Mouse (Mus musculus): ENCODE results near the gene Dab1. TPM values are rescaled to one million over a fixed set of nuclear protein-coding genes. Genes with fewer than 3 reads are reported as not detected.

Gene Dab1
- polyA plus RNA-seq, 2 experiments, result 0.19 to 0.34 TPM

GRCm38 (mm10) chr4:104218765-104219164 is 599.6 kb downstream of the Dab1 start:
- no peaks in the 10 kb centered on the region for H3K9me3 ChIP-seq (ENCODE audit: control insufficient read depth, low read length)
- no peak for DNase-seq (ENCODE audit: low read depth in 3 of 3, low spot score in 3 of 3)
- no peak for ATAC-seq (ENCODE audit: insufficient read depth)

DNA sequence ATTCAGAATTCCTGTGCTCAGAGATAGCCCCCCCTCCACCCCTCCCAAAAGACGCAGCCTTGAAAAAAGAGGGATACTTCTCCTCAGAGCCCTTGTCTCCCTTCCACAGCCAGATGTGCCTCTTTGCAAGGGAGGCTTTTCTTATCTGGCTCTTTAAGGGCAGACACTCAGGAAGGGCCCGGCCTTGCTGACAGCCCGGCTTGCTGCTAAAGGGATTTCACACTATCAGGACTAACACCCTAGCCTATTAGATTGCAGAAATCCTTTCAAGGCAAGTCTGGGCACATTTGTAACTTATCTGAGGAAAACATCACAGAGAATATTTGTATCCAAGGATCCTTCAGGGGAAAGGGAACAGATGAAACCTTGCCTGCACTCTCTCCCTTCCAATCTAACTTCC is 600.9 kb downstream of the Dab1 start:
- WGBS (ENCODE audit: insufficient replicate concordance), result 20% methylated on average over 3 of the region's 3 CpGs
- peaks cover 0 to 4% of the 10 kb centered on the region in 2 experiments; a peak in 2 of 4 replicates for H3K4me1 ChIP-seq (replicated peaks; ENCODE audit: control insufficient read depth in 2 of 2, insufficient read depth in 2 of 2, low read length in 1 of 2)
- no peak overlapping the region for H3K9ac ChIP-seq (replicated peaks)
- H3K27me3 ChIP-seq (ENCODE audit: control insufficient read depth, insufficient read depth, low read length), result no peaks in the 10 kb centered on the region
- TF ChIP-seq EP300 (IDR thresholded peaks at IDR 0.05; ENCODE audit: low read depth) (no peak), CTCF (IDR thresholded peaks at IDR 0.05; ENCODE audit: low read depth) (no peak)
- DNase-seq (ENCODE audit: low read depth in 3 of 3, low spot score in 3 of 3) (no peak), ATAC-seq (ENCODE audit: insufficient read depth) (no peak)
- no peaks in the 10 kb centered on the region for H3K9me3 ChIP-seq (ENCODE audit: control insufficient read depth, low read length)
- no peak overlapping the region for H3K27ac ChIP-seq
- H3K4me3 ChIP-seq (ENCODE audit: insufficient read depth in 1 of 2, low read depth in 2 of 2, low read length in 2 of 2), result no peak overlapping the region
- no peak overlapping the region for H3K4me2 ChIP-seq (ENCODE audit: low read depth)
- H3K36me3 ChIP-seq (replicated peaks; ENCODE audit: control insufficient read depth, insufficient read depth, low read depth), result no peaks in the 10 kb centered on the region

More at GRCm38 (mm10) chr4:104218765-104219164, 599.6 kb downstream of the Dab1 start:
- TF ChIP-seq CTCF (IDR thresholded peaks at IDR 0.05; ENCODE audit: low read depth), result no peak
- no peak for TF ChIP-seq EP300 (IDR thresholded peaks at IDR 0.05; ENCODE audit: low read depth)
- Histone ChIP-seq H3K4me1 (replicated peaks; ENCODE audit: control insufficient read depth in 2 of 2, insufficient read depth in 2 of 2, low read length in 1 of 2) (peaks cover 0 to 4% of the 10 kb centered on the region in 2 experiments; a peak in 2 of 4 replicates), H3K36me3 (replicated peaks; ENCODE audit: control insufficient read depth, insufficient read depth, low read depth) (no peaks in the 10 kb centered on the region), H3K4me2 (ENCODE audit: low read depth) (no peak overlapping the region), H3K27me3 (ENCODE audit: control insufficient read depth, insufficient read depth, low read length) (no peaks in the 10 kb centered on the region), H3K27ac (no peak overlapping the region), H3K4me3 (ENCODE audit: insufficient read depth in 1 of 2, low read depth in 2 of 2, low read length in 2 of 2) (no peak overlapping the region), H3K9ac (replicated peaks) (no peak overlapping the region)
- 34% methylated on average over 6 of the region's 6 CpGs for WGBS (ENCODE audit: insufficient replicate concordance)

- Histone ChIP-seq H3K27me3 (ENCODE audit: control insufficient read depth, insufficient read depth, low read length) (no peaks in the 10 kb centered on the region), H3K4me3 (ENCODE audit: insufficient read depth in 1 of 2, low read depth in 2 of 2, low read length in 2 of 2) (no peak overlapping the region), H3K36me3 (replicated peaks; ENCODE audit: control insufficient read depth, insufficient read depth, low read depth) (no peaks in the 10 kb centered on the region), H3K9me3 (ENCODE audit: control insufficient read depth, low read length) (no peaks in the 10 kb centered on the region), H3K4me2 (ENCODE audit: low read depth) (no peak overlapping the region), H3K9ac (replicated peaks) (no peak overlapping the region), H3K4me1 (replicated peaks; ENCODE audit: control insufficient read depth in 2 of 2, insufficient read depth in 2 of 2, low read length in 1 of 2) (no peaks in the 10 kb centered on the region), H3K27ac (no peak overlapping the region)
- no peak for ATAC-seq (ENCODE audit: insufficient read depth)
- no peak for DNase-seq (ENCODE audit: low read depth in 3 of 3, low spot score in 3 of 3)
- 52% methylated on average over 3 of the region's 3 CpGs for WGBS (ENCODE audit: insufficient replicate concordance)
- no peak for TF ChIP-seq CTCF (IDR thresholded peaks at IDR 0.05; ENCODE audit: low read depth)
- no peak for TF ChIP-seq EP300 (IDR thresholded peaks at IDR 0.05; ENCODE audit: low read depth)
Measured at GRCm38 (mm10) chr4:104229296-104229695, 610.1 kb downstream of the Dab1 start.

DNA sequence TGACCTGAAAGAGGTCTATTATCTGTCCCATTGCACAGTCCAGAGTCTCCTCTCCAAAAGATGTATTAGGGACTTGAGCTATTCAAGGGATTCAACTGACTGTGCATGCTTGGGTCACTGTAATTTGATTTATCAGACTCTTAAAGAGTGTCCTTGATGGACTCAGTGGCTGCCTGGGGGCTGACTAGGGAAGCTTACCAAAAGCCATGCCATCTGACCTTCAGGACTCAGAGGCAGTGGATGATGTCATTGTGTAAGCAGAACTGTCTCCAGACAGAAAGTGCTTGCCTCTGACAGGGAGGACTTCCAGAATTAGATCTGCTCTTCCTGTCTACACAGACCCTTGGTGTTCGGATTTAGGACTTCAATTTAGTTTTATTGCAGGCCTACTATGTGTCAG is 627.3 kb downstream of the Dab1 start:
- no peak overlapping the region for H3K27ac ChIP-seq
- ATAC-seq (ENCODE audit: insufficient read depth), result no peak
- H3K4me3 ChIP-seq (ENCODE audit: insufficient read depth in 1 of 2, low read depth in 2 of 2, low read length in 2 of 2), result no peak overlapping the region
- DNase-seq (ENCODE audit: low read depth in 3 of 3, low spot score in 3 of 3), result no peak
- TF ChIP-seq EP300 (IDR thresholded peaks at IDR 0.05; ENCODE audit: low read depth) (no peak), CTCF (IDR thresholded peaks at IDR 0.05; ENCODE audit: low read depth) (no peak)
- no peak overlapping the region for H3K9ac ChIP-seq (replicated peaks)
- no peaks in the 10 kb centered on the region for H3K36me3 ChIP-seq (replicated peaks; ENCODE audit: control insufficient read depth, insufficient read depth, low read depth)
- no peaks in the 10 kb centered on the region for H3K9me3 ChIP-seq (ENCODE audit: control insufficient read depth, low read length)
- H3K4me2 ChIP-seq (ENCODE audit: low read depth), result no peak overlapping the region
- H3K4me1 ChIP-seq (replicated peaks; ENCODE audit: control insufficient read depth in 2 of 2, insufficient read depth in 2 of 2, low read length in 1 of 2), result no peaks in the 10 kb centered on the region
- 8% methylated on average over 1 of the region's 1 CpGs for WGBS (ENCODE audit: insufficient replicate concordance)
- H3K27me3 ChIP-seq (ENCODE audit: control insufficient read depth, insufficient read depth, low read length), result no peaks in the 10 kb centered on the region

GRCm38 (mm10) chr4:104249462-104249861 is 630.3 kb downstream of the Dab1 start:
- DNase-seq (ENCODE audit: low read depth in 3 of 3, low spot score in 3 of 3) (no peak), ATAC-seq (ENCODE audit: insufficient read depth) (no peak)
- no peaks in the 10 kb centered on the region for H3K4me1 ChIP-seq (replicated peaks; ENCODE audit: control insufficient read depth in 2 of 2, insufficient read depth in 2 of 2, low read length in 1 of 2)
- WGBS (ENCODE audit: insufficient replicate concordance), result 68% methylated on average over 6 of the region's 6 CpGs
- no peak overlapping the region for H3K9ac ChIP-seq (replicated peaks)
- no peak overlapping the region for H3K27ac ChIP-seq
- no peak overlapping the region for H3K4me3 ChIP-seq (ENCODE audit: insufficient read depth in 1 of 2, low read depth in 2 of 2, low read length in 2 of 2)
- H3K27me3 ChIP-seq (ENCODE audit: control insufficient read depth, insufficient read depth, low read length), result no peaks in the 10 kb centered on the region
- no peaks in the 10 kb centered on the region for H3K9me3 ChIP-seq (ENCODE audit: control insufficient read depth, low read length)
- H3K4me2 ChIP-seq (ENCODE audit: low read depth), result no peak overlapping the region
- no peaks in the 10 kb centered on the region for H3K36me3 ChIP-seq (replicated peaks; ENCODE audit: control insufficient read depth, insufficient read depth, low read depth)
- TF ChIP-seq EP300 (IDR thresholded peaks at IDR 0.05; ENCODE audit: low read depth) (no peak), CTCF (IDR thresholded peaks at IDR 0.05; ENCODE audit: low read depth) (no peak)
